Mouse (Mus musculus): ENCODE data around the gene Adra1b. TPM values are rescaled to one million over a fixed set of nuclear protein-coding genes. Genes with fewer than 3 reads are reported as not detected.

The Adra1b gene
- total and polyA plus RNA-seq, 3 experiments, result 39.3 to 58.3 (median 50.5) TPM

GRCm38 (mm10) chr11:43891457-43891856 is 9.6 kb downstream of the Adra1b start:
- intact Hi-C loops (cut with DNase I), result no loop called here
- no peaks in the 10 kb centered on the region for H3K79me2 ChIP-seq (replicated peaks; ENCODE audit: control insufficient read depth, insufficient read depth, low read length)
- peaks cover 2% of the 10 kb centered on the region for H3K4me1 ChIP-seq (ENCODE audit: control insufficient read depth, insufficient read depth, low read length)
- no peak overlapping the region for H3K27ac ChIP-seq
- TF ChIP-seq EP300 (IDR thresholded peaks at IDR 0.05; ENCODE audit: insufficient read depth, low read depth, low read length) (no peak), CTCF (IDR thresholded peaks at IDR 0.05) (no peak), POLR2A (IDR thresholded peaks at IDR 0.05; ENCODE audit: insufficient read depth, low read depth, low read length) (no peak)
- H3K9ac ChIP-seq (ENCODE audit: low read depth, low read length), result no peak overlapping the region
- no peak for DNase-seq
- 68% methylated on average over 3 of the region's 3 CpGs for WGBS
- no peaks in the 10 kb centered on the region for H3K36me3 ChIP-seq (ENCODE audit: control insufficient read depth, insufficient read depth, low read length)
- H3K27me3 ChIP-seq (ENCODE audit: control insufficient read depth, insufficient read depth, low read length), result no peaks in the 10 kb centered on the region
- H3K4me3 ChIP-seq, result no peak overlapping the region

DNA sequence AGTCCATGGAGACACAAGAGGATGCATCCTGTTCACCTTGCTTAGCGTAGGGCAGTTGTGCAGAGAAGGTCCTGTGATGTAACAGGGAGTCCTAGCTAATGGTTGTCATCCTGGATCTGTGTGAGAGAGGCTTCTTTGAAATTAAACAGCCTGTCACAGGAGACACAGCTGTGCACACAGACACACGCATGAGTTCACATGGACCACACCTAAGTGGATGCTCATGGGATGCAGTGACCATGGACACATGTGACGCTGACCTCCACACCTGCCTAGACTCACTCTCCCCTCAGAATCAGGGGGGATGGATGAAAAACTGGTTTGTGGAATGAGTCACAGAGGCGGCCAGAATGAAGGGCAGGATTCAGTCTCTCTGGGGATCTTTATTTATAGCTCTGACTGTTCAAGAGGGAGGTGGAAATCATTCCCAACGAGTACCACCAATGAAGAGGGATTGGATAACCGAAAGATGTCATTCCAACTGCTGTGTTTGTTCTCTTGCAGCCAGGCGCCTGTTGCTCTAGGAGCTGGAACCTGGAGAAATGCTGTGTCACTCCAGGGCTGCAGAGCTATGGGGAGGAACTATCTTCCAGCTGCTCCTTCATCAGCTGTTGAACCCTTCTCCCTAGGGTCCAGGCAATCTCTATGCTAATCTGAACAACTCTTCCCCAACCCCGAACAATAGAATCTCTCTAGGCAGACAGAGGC is 11.6 kb downstream of the Adra1b start:
- H3K79me2 ChIP-seq (replicated peaks; ENCODE audit: control insufficient read depth, insufficient read depth, low read length), result no peaks in the 10 kb centered on the region
- no peak for DNase-seq
- no peaks in the 10 kb centered on the region for H3K27me3 ChIP-seq (ENCODE audit: control insufficient read depth, insufficient read depth, low read length)
- 48% methylated on average over 8 of the region's 8 CpGs for WGBS
- H3K4me3 ChIP-seq, result no peak overlapping the region
- H3K27ac ChIP-seq, result no peak overlapping the region
- TF ChIP-seq EP300 (IDR thresholded peaks at IDR 0.05; ENCODE audit: insufficient read depth, low read depth, low read length), result no peak
- intact Hi-C loops (cut with DNase I), result no loop called here
- no peaks in the 10 kb centered on the region for H3K36me3 ChIP-seq (ENCODE audit: control insufficient read depth, insufficient read depth, low read length)
- no peak overlapping the region for H3K9ac ChIP-seq (ENCODE audit: low read depth, low read length)
- peaks cover 2% of the 10 kb centered on the region for H3K4me1 ChIP-seq (ENCODE audit: control insufficient read depth, insufficient read depth, low read length)

DNA sequence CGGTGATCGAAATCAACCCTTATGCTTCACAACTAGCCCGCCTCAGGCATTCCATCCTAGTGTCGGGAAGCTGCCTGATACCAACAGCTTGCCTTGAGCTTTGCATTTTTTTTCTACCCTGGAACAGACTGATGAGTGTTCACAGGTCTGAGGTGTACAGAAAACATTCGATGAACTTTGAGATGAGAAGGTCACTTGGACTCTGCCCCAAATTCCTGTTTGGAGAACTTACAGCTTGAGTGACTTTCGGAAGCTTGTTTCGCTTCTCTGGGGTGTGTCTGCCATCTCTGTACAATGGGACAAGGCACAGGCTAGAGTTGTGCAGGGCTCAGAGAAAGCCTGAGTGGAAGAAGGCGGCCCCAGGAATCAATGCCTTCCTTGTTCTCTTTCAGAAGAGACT is 12.3 kb downstream of the Adra1b start:
- no peak for DNase-seq
- TF ChIP-seq CTCF (IDR thresholded peaks at IDR 0.05) (no peak), POLR2A (IDR thresholded peaks at IDR 0.05; ENCODE audit: insufficient read depth, low read depth, low read length) (no peak), EP300 (IDR thresholded peaks at IDR 0.05; ENCODE audit: insufficient read depth, low read depth, low read length) (no peak)
- Histone ChIP-seq H3K9ac (ENCODE audit: low read depth, low read length) (no peak overlapping the region), H3K79me2 (replicated peaks; ENCODE audit: control insufficient read depth, insufficient read depth, low read length) (no peaks in the 10 kb centered on the region), H3K4me3 (no peak overlapping the region), H3K27ac (no peak overlapping the region), H3K27me3 (ENCODE audit: control insufficient read depth, insufficient read depth, low read length) (no peaks in the 10 kb centered on the region), H3K36me3 (ENCODE audit: control insufficient read depth, insufficient read depth, low read length) (no peaks in the 10 kb centered on the region), H3K4me1 (ENCODE audit: control insufficient read depth, insufficient read depth, low read length) (peaks cover 2% of the 10 kb centered on the region)
- intact Hi-C loops (cut with DNase I), result no loop called here
- 88% methylated on average over 8 of the region's 8 CpGs for WGBS

DNA sequence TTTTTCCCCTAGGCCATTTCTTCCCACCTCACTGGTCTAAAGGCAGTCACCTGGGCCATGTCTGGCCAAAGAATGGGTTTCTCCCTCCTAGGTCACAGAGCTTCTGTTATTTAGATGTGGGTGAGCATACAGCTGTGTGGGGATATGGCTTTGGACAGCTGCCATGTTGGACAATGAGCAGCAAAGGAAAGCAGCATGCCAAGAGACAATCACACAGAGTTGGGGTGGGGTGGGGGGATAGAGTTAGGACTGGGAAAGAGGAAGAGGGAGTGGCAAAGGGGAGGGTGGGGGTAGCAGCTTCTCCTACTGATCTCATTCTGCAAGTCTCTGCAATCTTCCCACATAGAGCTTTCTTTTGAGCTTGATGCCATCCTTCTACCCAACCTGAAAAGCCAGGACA is 13.4 kb downstream of the Adra1b start:
- DNase-seq, result no peak
- no peaks in the 10 kb centered on the region for H3K27me3 ChIP-seq (ENCODE audit: control insufficient read depth, insufficient read depth, low read length)
- peaks cover 2% of the 10 kb centered on the region for H3K4me1 ChIP-seq (ENCODE audit: control insufficient read depth, insufficient read depth, low read length)
- TF ChIP-seq POLR2A (IDR thresholded peaks at IDR 0.05; ENCODE audit: insufficient read depth, low read depth, low read length), result no peak
- no peak for TF ChIP-seq CTCF (IDR thresholded peaks at IDR 0.05)
- no peak for TF ChIP-seq EP300 (IDR thresholded peaks at IDR 0.05; ENCODE audit: insufficient read depth, low read depth, low read length)
- no peak overlapping the region for H3K9ac ChIP-seq (ENCODE audit: low read depth, low read length)
- no peak overlapping the region for H3K4me3 ChIP-seq
- intact Hi-C loops (cut with DNase I), result no loop called here
- no peaks in the 10 kb centered on the region for H3K36me3 ChIP-seq (ENCODE audit: control insufficient read depth, insufficient read depth, low read length)
- no peaks in the 10 kb centered on the region for H3K79me2 ChIP-seq (replicated peaks; ENCODE audit: control insufficient read depth, insufficient read depth, low read length)
- H3K27ac ChIP-seq, result no peak overlapping the region

DNA sequence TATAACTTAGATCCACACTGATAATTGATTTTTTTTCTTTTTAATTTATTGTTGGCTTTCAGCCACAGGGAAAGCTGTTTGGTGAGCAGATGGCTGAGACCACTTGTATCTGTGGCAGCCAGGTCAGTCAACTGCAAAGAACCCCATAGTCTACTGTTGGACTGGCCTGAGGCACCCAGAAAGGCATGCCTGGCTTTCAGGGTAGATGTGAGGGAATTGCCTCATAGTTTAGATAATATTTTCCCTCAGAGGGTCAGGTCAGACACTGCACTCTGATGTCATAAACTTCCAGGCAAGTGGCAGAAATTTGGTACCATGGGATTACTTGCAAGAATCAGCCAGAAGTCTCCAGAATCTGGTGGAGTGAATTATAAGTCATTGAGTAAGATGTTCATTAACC is 16.5 kb downstream of the Adra1b start:
- no peak for TF ChIP-seq POLR2A (IDR thresholded peaks at IDR 0.05; ENCODE audit: insufficient read depth, low read depth, low read length)
- no peak for TF ChIP-seq EP300 (IDR thresholded peaks at IDR 0.05; ENCODE audit: insufficient read depth, low read depth, low read length)
- TF ChIP-seq CTCF (IDR thresholded peaks at IDR 0.05), result no peak
- no peaks in the 10 kb centered on the region for H3K36me3 ChIP-seq (ENCODE audit: control insufficient read depth, insufficient read depth, low read length)
- H3K4me1 ChIP-seq (ENCODE audit: control insufficient read depth, insufficient read depth, low read length), result no peaks in the 10 kb centered on the region
- no peak for DNase-seq
- H3K79me2 ChIP-seq (replicated peaks; ENCODE audit: control insufficient read depth, insufficient read depth, low read length), result no peaks in the 10 kb centered on the region
- intact Hi-C loops (cut with DNase I), result no loop called here
- H3K27ac ChIP-seq, result no peak overlapping the region
- no peaks in the 10 kb centered on the region for H3K27me3 ChIP-seq (ENCODE audit: control insufficient read depth, insufficient read depth, low read length)
- H3K4me3 ChIP-seq, result no peak overlapping the region
- H3K9ac ChIP-seq (ENCODE audit: low read depth, low read length), result no peak overlapping the region

DNA sequence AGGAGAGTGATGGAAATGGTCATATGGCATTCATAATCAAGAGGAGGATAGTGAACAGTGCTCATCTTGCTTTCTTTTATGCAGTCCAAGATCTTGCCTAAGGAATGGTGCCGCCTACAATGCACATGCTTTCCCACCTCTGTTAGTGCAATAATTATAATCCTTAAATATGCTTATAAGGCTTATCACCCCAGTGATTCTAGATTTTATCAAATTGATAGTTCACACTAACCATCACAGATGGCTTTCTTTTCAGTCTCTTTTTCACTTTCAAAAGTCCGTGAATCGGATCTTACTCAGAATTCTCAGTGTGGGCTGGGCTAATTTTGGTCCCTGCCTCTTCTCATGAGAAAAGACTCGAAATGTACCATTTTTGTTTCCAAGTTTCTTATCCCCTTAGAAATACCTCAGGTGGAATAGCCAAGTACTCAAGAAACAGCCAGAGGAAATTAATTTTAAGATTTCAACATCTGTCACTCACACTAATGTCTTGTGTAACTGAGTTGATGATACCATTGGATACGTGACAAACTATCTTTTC is 17.3 kb downstream of the Adra1b start:
- intact Hi-C loops (cut with DNase I), result no loop called here
- no peak for DNase-seq
- Histone ChIP-seq H3K4me3 (no peak overlapping the region), H3K36me3 (ENCODE audit: control insufficient read depth, insufficient read depth, low read length) (no peaks in the 10 kb centered on the region), H3K4me1 (ENCODE audit: control insufficient read depth, insufficient read depth, low read length) (no peaks in the 10 kb centered on the region), H3K27ac (no peak overlapping the region), H3K79me2 (replicated peaks; ENCODE audit: control insufficient read depth, insufficient read depth, low read length) (no peaks in the 10 kb centered on the region), H3K27me3 (ENCODE audit: control insufficient read depth, insufficient read depth, low read length) (no peaks in the 10 kb centered on the region), H3K9ac (ENCODE audit: low read depth, low read length) (no peak overlapping the region)
- WGBS, result 79% methylated on average over 5 of the region's 5 CpGs
- TF ChIP-seq EP300 (IDR thresholded peaks at IDR 0.05; ENCODE audit: insufficient read depth, low read depth, low read length) (no peak), POLR2A (IDR thresholded peaks at IDR 0.05; ENCODE audit: insufficient read depth, low read depth, low read length) (no peak), CTCF (IDR thresholded peaks at IDR 0.05) (no peak)
